Mouse (Mus musculus) ovary, postnatal 14 days (tissue): Measurements from ENCODE around the gene Setx.

ENCODE experiments used
- DNase-seq: peaks from one replicate; pipeline ENCODE4 v3.0.0; 2022; ENCODE audit warnings: low spot score

Setx gene

GRCm38 (mm10) chr2:29135161-29135560 is 11.2 kb downstream of the Setx start:
- DNase-seq: no peak

DNA sequence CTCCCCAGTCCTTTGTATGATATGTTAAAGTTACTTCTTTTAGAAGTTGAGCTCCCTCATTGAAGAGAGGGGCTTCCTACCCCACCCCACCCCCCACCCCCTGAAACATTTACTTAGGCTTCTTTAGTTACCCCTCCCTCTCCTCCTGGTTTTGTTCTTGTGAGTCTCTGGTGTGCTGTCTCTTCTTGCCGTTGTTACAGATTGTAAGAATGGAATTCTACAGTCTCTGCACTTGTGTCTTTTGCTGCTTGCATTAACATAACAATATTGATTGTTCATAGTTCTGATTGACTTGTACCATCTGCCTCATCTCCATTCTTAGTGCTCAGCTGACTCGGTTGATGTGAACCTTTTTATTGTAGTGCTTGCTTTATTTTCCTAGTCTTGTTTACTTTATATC is 28.0 kb downstream of the Setx start:
- DNase-seq: no peak

DNA sequence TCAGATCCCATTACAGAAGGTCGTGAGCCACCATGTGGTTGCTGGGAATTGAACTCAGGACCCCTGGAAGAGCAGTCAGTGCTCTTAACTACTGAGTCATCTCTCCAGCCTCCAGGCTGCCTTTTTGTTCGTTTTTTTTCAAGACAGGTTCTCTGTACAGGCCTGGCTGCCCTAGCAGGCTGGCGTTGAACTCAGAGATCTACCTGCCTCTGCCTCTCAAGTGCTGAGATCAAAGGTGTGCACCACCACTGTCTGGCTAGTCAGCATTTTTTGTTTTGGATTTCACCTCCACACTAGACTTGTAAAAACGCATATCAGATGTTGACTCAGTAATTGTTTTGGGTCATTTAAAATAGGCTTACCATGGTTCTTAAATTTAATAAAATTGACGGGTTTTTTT is 44.1 kb downstream of the Setx start:
- DNase-seq: no peak

- no peak for DNase-seq
Measured at GRCm38 (mm10) chr2:29174887-29175286, 50.9 kb downstream of the Setx start.

DNA sequence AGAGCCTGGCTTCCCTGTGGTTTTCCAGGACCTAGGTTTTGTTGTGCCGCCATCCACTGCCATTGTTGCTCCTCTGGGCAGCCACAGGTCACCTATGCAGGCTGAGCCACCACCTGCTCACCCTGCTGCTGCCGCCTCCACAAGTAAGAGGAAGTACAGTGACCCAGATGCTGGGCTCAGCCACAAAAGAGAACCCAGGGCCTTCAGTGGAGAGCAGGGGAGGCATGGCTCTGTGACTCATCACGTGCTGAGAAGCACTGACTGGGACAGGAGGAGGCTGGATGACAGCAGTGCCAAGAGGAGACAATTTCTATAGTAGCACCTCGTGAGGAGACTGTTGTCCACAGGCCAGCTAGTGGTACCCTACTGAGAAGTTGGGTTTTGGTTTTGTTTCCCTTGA is 55.8 kb downstream of the Setx start:
- DNase-seq: no peak

GRCm38 (mm10) chr2:29181111-29181510 is 57.1 kb downstream of the Setx start:
- no peak for DNase-seq

GRCm38 (mm10) chr2:29183266-29183924 is 59.4 kb downstream of the Setx start:
- DNase-seq: no peak

GRCm38 (mm10) chr2:29186209-29186608 is 62.2 kb downstream of the Setx start:
- DNase-seq: no peak

GRCm38 (mm10) chr2:29190392-29190791 is 66.4 kb downstream of the Setx start:
- no peak for DNase-seq

GRCm38 (mm10) chr2:29191216-29192215 is 67.5 kb downstream of the Setx start:
- DNase-seq: no peak

DNA sequence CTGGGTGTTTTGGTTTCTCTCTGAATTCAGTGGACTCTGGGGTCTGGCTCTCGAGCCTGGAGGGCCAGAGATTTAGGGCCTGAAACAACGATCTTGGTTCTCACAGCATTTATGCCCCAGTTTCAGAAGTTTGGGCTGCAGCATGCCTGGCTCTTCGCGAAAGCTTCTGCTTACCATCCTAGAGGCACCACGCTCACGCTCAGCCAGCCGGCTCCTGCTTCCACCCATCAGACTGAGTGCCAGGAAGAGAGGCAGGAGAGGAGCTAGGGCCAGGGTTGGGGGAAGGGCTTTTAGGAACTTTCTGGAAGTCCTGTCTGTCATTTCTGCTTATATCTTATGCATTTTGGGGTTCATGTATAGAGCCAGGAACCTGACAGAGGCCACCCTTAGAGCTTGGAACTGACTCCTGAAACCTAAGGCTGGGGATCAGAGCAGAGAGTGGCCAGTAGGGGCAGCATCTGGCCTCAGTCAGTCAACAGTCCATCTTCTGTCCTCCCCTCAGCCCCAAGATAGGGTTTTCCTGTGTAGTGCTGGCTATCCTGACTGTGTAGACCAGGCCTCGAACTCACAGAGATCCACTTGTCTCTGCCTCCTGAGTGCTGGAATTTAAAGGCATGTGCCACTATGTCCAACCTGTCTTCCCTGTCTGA is 68.8 kb downstream of the Setx start:
- DNase-seq: no peak

DNA sequence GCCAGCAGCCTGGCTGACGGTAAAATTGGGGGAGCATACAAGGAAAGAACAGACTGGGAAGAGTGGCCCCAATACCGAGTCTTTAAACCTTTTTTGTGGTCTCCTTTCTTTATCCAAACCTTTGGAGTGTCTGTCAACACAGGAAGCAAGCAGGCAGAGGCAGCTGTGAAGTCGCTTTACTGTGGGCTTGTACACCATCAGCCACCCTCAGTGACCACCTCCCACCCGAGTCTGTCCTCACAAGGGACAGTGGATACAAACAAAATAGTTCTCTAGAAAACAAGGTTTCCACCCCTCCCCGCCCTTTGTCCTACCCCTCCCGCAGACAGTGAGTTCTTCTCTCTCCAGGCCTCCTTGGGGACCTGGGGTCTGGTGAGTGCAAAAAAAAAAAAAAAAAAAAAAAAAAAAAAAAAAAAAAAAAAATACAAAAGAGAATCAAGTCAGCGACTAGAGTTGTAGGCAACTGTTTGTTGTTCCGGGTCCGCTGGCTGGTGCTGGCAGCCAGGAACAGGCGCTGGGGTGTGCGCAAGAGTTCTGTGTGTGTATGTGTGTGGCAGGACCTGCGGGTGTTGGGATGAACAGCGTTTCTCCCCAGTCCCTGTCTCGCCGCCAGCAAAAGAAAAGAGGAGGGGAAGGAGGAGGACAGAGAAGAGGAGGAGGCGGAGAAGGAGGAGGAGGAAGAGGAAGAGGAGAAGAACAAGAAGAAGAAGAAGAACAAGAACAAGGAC is 70.0 kb downstream of the Setx start:
- DNase-seq: no peak

DNA sequence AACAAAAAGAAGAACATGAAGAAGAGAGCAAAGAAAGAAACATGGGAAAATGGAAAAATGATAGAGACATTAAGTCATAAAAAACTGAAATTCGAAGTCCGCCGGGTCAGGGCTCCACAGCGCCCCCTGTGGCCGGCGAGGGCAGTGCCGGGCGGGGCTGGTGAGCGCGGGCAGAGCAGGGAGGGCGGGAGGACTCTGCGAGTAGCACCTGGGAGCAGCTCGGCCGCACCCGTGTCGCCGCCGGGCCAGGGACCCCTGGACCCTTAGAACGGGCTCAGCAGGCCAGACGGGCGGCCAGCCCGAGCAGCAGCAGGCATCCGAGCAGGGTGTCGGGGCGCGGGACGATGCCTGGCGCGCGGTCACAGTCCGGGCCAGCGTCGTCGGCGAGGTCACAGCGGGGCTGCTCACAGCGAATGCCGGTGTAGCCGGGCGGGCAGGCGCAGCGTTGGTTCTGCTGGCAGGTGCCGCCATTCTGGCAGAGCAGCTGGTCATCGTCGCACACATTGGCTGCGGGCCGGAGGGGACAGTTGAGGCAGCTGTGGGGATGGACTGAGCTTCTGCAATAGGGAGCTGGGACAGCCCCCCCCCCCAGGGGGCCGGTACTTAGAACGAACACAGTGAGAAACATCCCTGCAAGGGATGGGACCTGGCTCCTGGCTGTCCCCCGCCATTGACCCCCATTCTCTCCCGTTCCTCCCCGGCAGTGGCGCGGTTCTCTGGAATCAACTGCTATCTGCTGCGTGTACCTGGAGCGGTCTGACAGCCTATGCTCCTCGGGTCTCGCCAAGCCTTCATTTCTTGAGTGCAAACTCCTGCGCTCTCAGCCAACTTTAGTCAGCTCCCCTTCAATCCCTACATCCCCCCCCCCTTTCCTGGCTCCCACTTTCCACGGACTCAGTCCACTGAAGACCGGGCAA is 70.8 kb downstream of the Setx start:
- peak; percentile 82 for DNase-seq

DNA sequence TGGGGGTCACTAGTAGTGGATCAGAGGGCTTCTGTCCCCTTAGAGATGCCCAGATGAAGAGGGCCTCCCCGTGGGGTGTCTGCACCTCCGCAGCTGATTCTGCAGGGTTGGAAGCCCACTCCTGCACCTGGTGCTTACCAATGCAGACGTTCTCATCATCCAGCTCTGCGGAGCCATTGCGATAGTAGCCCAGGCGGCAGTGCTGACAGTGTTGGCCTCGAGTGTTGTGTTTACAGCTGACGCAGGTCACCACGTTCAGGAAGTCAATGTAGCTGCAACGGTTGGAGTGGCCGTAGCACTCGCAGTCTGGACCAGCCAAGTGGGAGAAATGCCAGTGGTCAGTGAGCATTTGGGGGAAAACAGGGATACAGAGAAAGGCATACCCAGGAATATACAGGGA is 72.9 kb downstream of the Setx start:
- DNase-seq: no peak

- DNase-seq: no peak
Measured at GRCm38 (mm10) chr2:29198446-29198845, 74.5 kb downstream of the Setx start.

GRCm38 (mm10) chr2:29199909-29200308 is 75.9 kb downstream of the Setx start:
- no peak for DNase-seq

- no peak for DNase-seq
Measured at GRCm38 (mm10) chr2:29201223-29201955, 77.4 kb downstream of the Setx start.

GRCm38 (mm10) chr2:29206156-29206555 is 82.2 kb downstream of the Setx start:
- no peak for DNase-seq

GRCm38 (mm10) chr2:29216286-29217012 is 92.5 kb downstream of the Setx start:
- peak; percentile 46 for DNase-seq

- no peak for DNase-seq
Measured at GRCm38 (mm10) chr2:29217042-29217441, 93.1 kb downstream of the Setx start.
